Mouse (Mus musculus): ENCODE data around the gene Ccdc144b. TPM values are rescaled to one million over a fixed set of nuclear protein-coding genes. Genes with fewer than 3 reads are reported as not detected.

The Ccdc144b gene
- total RNA-seq, 2 experiments from 2014 or later: 0.06 to 0.12 TPM

DNA sequence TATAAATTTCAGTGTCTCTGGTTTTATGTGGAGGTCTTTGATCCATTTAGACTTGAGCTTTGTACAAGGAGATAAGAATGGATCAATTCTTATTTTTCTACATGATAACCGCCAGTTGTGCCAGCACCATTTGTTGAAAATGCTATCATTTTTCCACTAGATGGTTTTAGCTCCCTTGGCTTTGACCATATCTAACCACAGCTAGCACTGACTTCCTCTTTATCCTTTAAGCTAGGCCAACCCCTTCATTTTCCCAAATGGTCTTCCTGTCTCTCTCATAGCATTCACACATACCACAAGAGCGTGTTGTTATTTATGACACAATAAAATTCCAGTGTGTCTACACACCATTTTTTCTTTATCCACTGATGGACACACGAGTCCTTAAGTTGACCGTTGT, 23.4 kb downstream of the Ccdc144b start:
- DNase-seq: no peak

GRCm38 (mm10) chr3:36025732-36026131, 27.6 kb downstream of the Ccdc144b start:
- no peak for DNase-seq

- DNase-seq: no peak
Observed at GRCm38 (mm10) chr3:36011239-36011638, 42.1 kb downstream of the Ccdc144b start.

DNA sequence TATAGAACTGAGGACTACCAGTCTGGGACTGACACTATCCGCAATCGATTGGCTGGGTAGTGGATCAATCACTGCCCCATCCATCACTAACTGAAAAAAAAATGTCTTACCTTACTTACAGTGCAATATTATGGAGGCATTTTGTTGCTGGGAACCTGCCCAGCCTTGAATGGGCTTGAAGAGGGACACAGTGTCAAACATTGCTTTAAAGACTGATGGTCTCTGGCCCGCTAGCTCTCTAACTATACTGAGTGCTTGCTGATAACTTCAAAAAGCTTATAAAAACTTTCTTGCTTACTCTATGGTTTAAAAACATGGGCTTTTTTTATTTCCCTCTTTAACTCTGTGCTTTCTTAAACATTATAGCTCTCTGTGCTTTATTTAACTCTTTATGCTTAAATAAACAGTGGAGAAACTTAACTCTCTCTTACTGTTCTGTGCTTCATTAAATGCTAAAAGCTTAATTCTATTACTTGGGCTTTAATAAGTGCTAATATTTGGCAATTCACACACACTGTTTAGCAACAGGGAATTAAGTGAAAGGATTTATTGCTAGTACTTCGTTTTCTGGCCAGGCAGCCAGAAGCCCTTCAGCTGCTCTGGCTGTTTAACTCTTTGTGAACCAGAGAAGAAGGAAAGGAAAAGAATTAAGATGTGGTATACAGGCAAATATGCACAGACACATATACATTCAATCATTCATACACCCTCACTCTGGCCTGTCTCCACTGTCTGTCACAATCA, 44.8 kb downstream of the Ccdc144b start:
- DNase-seq: no peak

GRCm38 (mm10) chr3:36004028-36004895, 49.1 kb downstream of the Ccdc144b start:
- DNase-seq: peak; percentile 75

DNA sequence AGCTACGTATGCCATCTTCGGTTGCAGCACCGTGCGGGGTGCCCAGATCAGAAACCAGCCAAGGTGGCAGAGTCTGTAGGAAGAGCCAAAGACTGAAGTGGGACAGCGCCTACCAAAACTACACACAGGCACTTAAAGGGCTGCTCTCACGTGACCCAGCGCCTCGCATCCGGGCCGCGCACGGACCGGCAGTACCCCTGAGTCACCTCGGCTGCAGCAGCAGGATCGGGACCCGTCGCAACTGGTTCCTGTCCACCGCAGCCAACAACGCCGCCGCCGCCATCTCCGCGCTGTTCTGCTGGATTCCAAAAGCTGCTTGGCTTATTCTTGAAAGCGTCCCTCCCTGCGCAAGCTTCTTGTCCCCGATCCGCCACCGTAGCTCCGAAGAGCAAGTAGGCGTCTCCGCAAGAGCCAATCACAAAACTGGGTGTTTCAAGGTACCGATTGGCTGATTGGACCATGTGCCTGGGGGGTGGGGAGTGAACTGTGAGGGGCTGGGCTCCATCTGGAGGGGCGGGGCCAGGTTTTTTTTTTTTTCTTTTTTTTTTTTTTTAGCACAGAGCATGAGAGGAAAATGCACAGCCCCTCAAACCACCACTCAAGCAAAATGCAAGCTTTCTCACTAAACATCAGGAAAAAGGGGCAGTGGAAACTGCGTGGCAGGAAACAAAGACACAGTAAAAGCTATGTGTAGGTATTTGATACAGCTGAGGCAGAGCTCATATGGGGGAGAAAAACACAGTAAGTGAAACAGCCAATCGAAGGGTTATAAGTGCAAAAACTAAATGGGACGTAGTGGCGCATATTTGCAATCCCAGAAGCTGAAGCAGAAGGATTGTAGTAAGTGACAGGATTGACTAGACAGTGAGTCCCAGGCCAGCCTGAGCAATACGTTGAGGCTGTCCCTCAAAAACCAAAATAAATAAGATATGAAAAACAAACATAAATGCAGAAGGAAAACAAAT, 52.8 kb downstream of the Ccdc144b start, which contains the start of gene Mccc1:
Mccc1 (minus strand) TSS at position 404 of the 965 bp plus-strand sequence.
- DNase-seq: peak; percentile 93

- no peak for DNase-seq
Observed at GRCm38 (mm10) chr3:35994552-35995531, 58.5 kb downstream of the Ccdc144b start.

DNA sequence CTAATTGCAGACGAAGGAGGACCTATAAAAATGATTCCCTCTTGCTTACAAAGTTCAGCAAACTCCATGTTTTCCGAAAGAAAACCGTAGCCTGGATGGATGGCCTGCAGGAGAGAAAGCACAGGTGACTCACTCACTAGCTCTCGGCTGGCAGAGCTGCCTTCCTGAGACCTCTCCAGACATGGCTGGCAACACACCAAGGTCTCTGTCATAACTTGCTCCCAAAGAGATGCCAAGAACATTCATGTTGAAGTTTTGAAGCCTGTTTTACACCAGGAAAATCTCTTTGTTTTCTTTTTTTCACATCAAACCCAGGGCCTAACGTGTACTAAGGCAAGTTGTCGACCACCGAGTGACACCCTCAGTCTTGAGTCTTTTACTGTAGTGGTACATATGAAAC, 62.6 kb downstream of the Ccdc144b start:
- peak; percentile 54 for DNase-seq

DNA sequence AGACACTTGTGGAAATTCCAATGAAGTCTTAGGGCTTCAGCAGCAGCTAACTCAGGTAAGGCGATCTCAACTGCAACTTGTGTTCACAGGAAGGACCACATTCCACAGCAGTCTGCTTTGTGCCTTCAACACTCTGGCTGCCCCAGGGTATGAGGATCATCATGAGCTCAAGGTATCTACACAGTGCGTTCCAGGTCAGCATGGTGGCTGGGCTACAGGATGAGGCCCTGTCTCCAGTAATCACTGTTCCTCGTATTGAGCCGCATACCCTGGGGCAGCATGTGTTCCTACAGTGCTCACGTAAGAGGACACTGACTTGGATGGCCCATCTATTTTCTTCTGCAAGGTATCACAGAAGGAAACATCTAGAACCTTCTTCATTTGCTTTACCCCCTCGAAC, 65.3 kb downstream of the Ccdc144b start:
- DNase-seq: no peak

- no peak for DNase-seq
Observed at GRCm38 (mm10) chr3:35986266-35986665, 67.1 kb downstream of the Ccdc144b start.

DNA sequence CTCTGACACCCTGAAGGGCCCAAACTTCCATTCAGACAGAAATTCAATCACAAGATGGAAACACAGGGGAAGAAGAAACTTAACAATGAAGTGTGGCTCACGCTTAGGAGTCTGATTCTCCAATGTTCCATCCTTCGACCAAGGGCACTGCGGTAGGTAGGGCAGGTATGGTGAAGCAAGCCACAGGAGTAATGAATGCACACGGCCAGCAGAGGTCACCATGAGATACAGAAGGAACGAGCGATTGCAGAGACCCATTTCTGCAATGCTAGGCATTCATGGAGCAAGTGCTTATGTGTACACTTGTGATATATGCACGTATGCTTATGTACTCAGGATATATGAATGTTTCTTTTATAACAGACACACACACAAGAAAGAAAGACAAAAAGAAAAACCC, 79.8 kb downstream of the Ccdc144b start:
- peak; percentile 40 for DNase-seq

GRCm38 (mm10) chr3:35972985-35973384, 80.4 kb downstream of the Ccdc144b start:
- DNase-seq: peak; percentile 40

DNA sequence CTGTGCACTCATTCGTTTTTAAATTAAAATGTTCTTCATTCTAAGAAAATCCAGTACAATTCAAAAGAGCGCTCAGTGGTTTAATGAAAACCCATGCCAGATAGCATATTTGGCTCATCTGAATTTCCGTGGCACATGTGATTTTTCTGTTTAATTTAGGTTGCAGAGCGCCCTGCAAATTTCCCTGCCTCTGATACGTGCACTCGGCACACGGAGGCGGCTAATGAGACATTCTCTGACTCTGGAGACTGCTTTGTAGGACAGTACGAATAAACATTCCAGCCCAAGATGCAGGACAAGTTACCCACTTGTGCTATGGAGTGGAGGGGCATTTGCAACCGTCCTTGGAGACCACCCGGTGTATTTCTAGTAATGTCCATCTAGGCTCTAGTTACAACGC, 82.2 kb downstream of the Ccdc144b start:
- no peak for DNase-seq

GRCm38 (mm10) chr3:35970441-35970840, 82.9 kb downstream of the Ccdc144b start:
- DNase-seq: no peak

- no peak for DNase-seq
Observed at GRCm38 (mm10) chr3:35967366-35967921, 85.9 kb downstream of the Ccdc144b start.

DNA sequence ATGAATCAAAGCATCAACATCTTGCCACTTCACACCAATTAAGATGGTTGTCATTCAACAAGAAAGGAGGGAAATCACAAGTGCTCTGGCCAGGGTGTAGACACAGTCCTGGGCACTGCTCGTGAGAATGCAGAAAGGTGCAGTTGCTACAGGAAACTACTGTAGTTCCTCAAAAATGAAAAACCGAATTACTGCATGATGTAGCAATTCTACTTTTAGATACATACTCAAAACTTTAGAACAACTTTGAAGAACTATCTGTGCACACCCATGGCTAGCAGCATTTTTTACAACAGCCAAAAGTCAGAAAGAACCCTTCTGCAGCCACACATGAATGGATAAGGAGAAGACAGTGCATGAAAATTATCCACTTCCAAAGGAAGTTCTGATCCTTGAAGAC, 86.9 kb downstream of the Ccdc144b start:
- DNase-seq: no peak

DNA sequence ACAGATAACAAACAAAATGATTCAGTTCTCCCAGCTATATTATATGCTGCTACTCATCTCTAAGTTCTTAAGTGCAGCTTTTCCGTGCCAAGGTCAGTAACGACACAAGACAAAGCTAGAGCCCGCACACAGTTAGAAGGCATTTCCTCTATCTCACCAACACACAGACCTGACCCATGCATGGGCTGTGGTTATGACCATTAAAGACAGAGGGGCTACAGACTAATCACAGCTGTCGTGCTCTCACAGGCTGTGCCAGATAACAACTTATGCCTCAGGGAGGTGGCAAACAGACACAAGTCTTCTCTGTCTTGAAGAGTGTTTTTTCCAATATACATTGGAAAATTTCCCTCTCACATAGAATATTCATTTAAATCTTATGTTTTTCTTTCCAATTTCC, 88.4 kb downstream of the Ccdc144b start:
- no peak for DNase-seq

- DNase-seq: no peak
Observed at GRCm38 (mm10) chr3:35963921-35964320, 89.4 kb downstream of the Ccdc144b start.

DNA sequence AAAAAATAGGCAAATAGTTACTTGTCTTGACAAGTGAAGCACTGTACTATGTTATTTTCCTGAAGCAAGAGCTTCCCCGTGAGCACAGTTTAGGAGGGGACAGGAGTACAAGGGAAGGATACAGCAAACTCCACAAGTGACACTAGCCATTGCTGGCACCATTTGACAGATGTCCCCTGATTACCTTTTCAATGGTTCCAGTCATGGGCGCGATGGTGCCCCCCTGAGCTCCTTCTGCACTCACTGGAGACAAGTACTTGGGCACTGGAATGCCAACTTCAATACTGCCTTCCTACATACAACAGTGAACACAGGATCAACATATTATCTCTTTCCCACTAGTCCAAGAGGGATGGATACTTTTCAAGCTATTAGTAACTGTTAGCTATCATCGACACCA, 89.9 kb downstream of the Ccdc144b start:
- DNase-seq: no peak

DNA sequence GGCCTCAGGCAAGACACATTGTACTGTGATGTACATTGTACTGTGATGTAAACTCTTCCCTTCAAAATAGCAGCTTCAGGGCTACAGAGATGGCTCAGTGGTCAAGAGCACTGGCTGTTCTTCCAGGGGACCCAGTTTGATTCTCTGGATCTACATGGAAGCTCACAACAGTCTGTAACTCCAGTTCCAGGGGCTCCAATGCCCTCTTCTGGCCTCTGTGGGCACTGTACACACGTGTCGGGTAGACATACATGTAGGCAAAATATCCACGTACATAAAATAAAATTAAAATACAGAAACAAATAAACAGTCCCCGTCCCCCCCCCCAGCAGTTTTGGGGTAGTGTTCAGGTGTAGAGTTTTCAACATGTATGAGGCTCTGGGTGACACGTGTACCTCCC, 90.4 kb downstream of the Ccdc144b start:
- DNase-seq: no peak

Data from adrenal gland, postnatal 10 days (tissue).